Mouse (Mus musculus) lung, adult 2 months (tissue): Measurements from ENCODE around the gene Utrn.

ENCODE experiments used
- CTCF ChIP-seq: fragments of 200-500 bp; IDR thresholded peaks from 2 replicates; pipeline ENCODE4 v1.5.1; 2011; ENCODE audit warnings: mild to moderate bottlenecking, low read length, control low read depth; ENCODE audit not compliant: insufficient read depth
- POLR2A ChIP-seq: fragments of 200-500 bp; IDR thresholded peaks from 2 replicates; pipeline ENCODE4 v1.6.1; 2011; ENCODE audit warnings: low read depth, mild to moderate bottlenecking, control low read depth, low read length, borderline replicate concordance; ENCODE audit errors: extremely low read depth

DNA sequence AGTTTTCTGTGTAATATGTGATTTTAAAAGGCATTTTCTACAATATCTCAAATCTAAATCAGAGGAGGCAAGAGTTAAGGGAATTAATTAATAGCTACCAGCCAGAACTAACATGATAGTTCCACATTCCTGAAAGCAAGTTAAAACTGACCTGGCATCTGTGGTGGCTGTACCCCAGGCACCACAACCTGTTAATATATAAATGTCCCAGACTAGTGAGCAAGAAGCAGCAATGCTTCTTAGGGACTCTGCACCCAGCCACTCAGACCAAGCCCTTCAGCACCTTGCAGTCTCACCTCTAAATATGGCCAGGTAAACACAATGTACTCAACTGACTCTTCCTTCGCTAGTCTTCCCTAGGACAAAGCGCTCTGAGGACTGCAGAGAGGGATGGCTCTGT lies 147.1 kb downstream of the Utrn start:
- TF ChIP-seq POLR2A (no peak), CTCF (no peak)
